Mouse (Mus musculus) liver, postnatal 0 days (tissue): ENCODE data around the gene Ints5. TPM values are rescaled to one million over a fixed set of nuclear protein-coding genes. Genes with fewer than 3 reads are reported as not detected.
A peak's percentile ranks its signal among the peaks of the same experiment; 100 is the strongest.

Experiments
- ATAC-seq: fragments of 200-750 bp; cut with Nextera tagmentation; 2 replicates; pipeline ENCODE4 v1.8.0; 2017; ENCODE audit warnings: mild to moderate bottlenecking, moderate library complexity
- DNase-seq: peaks from one replicate; pipeline ENCODE4 v3.0.0-alpha.2; 2016
- H3K27ac ChIP-seq: fragments of 300-500 bp; sonication (generic); 2 replicates; pipeline ENCODE4 v1.5.1; 2014; ENCODE audit warnings: antibody characterized with exemption, moderate library complexity, mild to moderate bottlenecking, low read depth
- H3K27me3 ChIP-seq: fragments of 300-500 bp; sonication (generic); 2 replicates; pipeline ENCODE4 v1.6.1; 2014; ENCODE audit warnings: low read length, control low read depth, mixed read lengths; ENCODE audit not compliant: insufficient read depth
- H3K36me3 ChIP-seq: fragments of 300-500 bp; sonication (generic); replicated peaks from 2 replicates; pipeline ENCODE4 v1.6.1; 2014; ENCODE audit warnings: mild to moderate bottlenecking, control low read depth, low read length, moderate library complexity, mixed read lengths; ENCODE audit not compliant: insufficient read depth
- H3K4me1 ChIP-seq: fragments of 300-500 bp; sonication (generic); 2 replicates; pipeline ENCODE4 v1.6.1; 2014; ENCODE audit warnings: antibody characterized with exemption, mild to moderate bottlenecking, control low read depth; ENCODE audit not compliant: insufficient read depth
- H3K4me2 ChIP-seq: fragments of 300-500 bp; sonication (generic); 2 replicates; pipeline ENCODE4 v1.6.1; 2014; ENCODE audit warnings: low read depth, mild to moderate bottlenecking, low read length, moderate library complexity, mixed read lengths
- H3K4me3 ChIP-seq: fragments of 300-500 bp; sonication (generic); 2 replicates; pipeline ENCODE4 v1.5.1; 2014; ENCODE audit warnings: low read depth, low read length
- H3K9ac ChIP-seq: fragments of 300-500 bp; sonication (generic); replicated peaks from 2 replicates; pipeline ENCODE4 v1.6.1; 2014; ENCODE audit warnings: mild to moderate bottlenecking, moderate library complexity
- H3K9me3 ChIP-seq: fragments of 300-500 bp; sonication (generic); 2 replicates; pipeline ENCODE4 v1.6.1; 2016; ENCODE audit warnings: mild to moderate bottlenecking, control low read depth, low read length, mixed read lengths
- CTCF ChIP-seq: sonication (generic); IDR thresholded peaks from 2 replicates; pipeline ENCODE4 v1.5.1; 2016; ENCODE audit warnings: antibody characterized with exemption, low read depth
- EP300 ChIP-seq: IDR thresholded peaks from 2 replicates; pipeline ENCODE4 v1.6.1; 2016; ENCODE audit warnings: antibody characterized with exemption, low read depth, mild to moderate bottlenecking
- WGBS: fragments of 180-500 bp; shearing (Covaris S2); extraction: QIAGEN DNeasy Blood & Tissue Kit; methylation state at CpG from one replicate; pipeline ENCODE4 v1.1.7; 2014; ENCODE audit not compliant: insufficient replicate concordance; 5-methylcytosine and 5-hydroxymethylcytosine counted together
- polyA plus RNA-seq: library from polyadenylated mRNA; unstranded; fragments of >200 nt; fragmentation: Nextera tagmentation; extraction: Ambion mirVana; gene quantifications from 2 replicates; pipeline ENCODE4 v1.2.1, GENCODE M21; 2015

Ints5 gene
- polyA plus RNA-seq, 1 experiment from 2014 or later = 12.1 TPM

GRCm38 (mm10) chr19:8930117-8930516 lies 37.3 kb downstream of the Ints5 start:
- TF ChIP-seq EP300 (no peak), CTCF (no peak)
- H3K4me3 ChIP-seq = peak overlapping the region; percentile 72
- peak; percentile 1; the same call in 1 of the 2 replicates for ATAC-seq
- no peaks in the 10 kb centered on the region for H3K9me3 ChIP-seq
- peak overlapping the region; percentile 84 for H3K9ac ChIP-seq
- WGBS = 2% methylated on average over 11 of the region's 11 CpGs
- H3K4me2 ChIP-seq = peak overlapping the region; percentile 93
- no peaks in the 10 kb centered on the region for H3K27me3 ChIP-seq
- DNase-seq = no peak
- peaks cover 28% of the 10 kb centered on the region for H3K4me1 ChIP-seq
- H3K36me3 ChIP-seq = peaks cover 44% of the 10 kb centered on the region
- H3K27ac ChIP-seq = peak overlapping the region; percentile 91

- H3K9ac ChIP-seq = peak overlapping the region; percentile 84; the same call in 1 of the 2 replicates
- peak overlapping the region; percentile 72 for H3K4me3 ChIP-seq
- H3K27me3 ChIP-seq = no peaks in the 10 kb centered on the region
- no peak overlapping the region for H3K27ac ChIP-seq
- H3K36me3 ChIP-seq = peaks cover 43% of the 10 kb centered on the region
- H3K4me1 ChIP-seq = peaks cover 28% of the 10 kb centered on the region
- H3K4me2 ChIP-seq = peak overlapping the region; percentile 93
- DNase-seq (no peak), ATAC-seq (no peak)
- TF ChIP-seq CTCF (no peak), EP300 (no peak)
- no peaks in the 10 kb centered on the region for H3K9me3 ChIP-seq
- 74% methylated on average over 7 of the region's 7 CpGs for WGBS
Measured at GRCm38 (mm10) chr19:8930771-8931170, 38.0 kb downstream of the Ints5 start.

- H3K27me3 ChIP-seq = no peaks in the 10 kb centered on the region
- H3K4me1 ChIP-seq = peaks cover 10% of the 10 kb centered on the region
- 65% methylated on average over 2 of the region's 2 CpGs for WGBS
- no peaks in the 10 kb centered on the region for H3K9me3 ChIP-seq
- H3K4me3 ChIP-seq = no peak overlapping the region
- H3K36me3 ChIP-seq = peaks cover 50% of the 10 kb centered on the region
- no peak overlapping the region for H3K9ac ChIP-seq
- no peak for DNase-seq
- no peak overlapping the region for H3K4me2 ChIP-seq
- H3K27ac ChIP-seq = no peak overlapping the region
- ATAC-seq = no peak
- no peak for TF ChIP-seq EP300
- no peak for TF ChIP-seq CTCF
Measured at GRCm38 (mm10) chr19:8936736-8937135, 43.9 kb downstream of the Ints5 start.

- no peaks in the 10 kb centered on the region for H3K27me3 ChIP-seq
- H3K4me3 ChIP-seq = 0 out of 2 replicates have a peak overlapping the region, but pooled peaks have one; percentile 90
- H3K9ac ChIP-seq = peak overlapping the region; percentile 98
- ATAC-seq (no peak), DNase-seq (no peak)
- H3K9me3 ChIP-seq = no peaks in the 10 kb centered on the region
- no peak overlapping the region for H3K27ac ChIP-seq
- peaks cover 36% of the 10 kb centered on the region for H3K4me1 ChIP-seq
- peaks cover 39% of the 10 kb centered on the region for H3K36me3 ChIP-seq
- WGBS = 83% methylated on average over 15 of the region's 15 CpGs
- no peak overlapping the region for H3K4me2 ChIP-seq
- TF ChIP-seq EP300 = no peak
- no peak for TF ChIP-seq CTCF
Measured at GRCm38 (mm10) chr19:8940526-8941133, 47.8 kb downstream of the Ints5 start.

GRCm38 (mm10) chr19:8941136-8941514 lies 48.3 kb downstream of the Ints5 start:
- ATAC-seq (no peak), DNase-seq (no peak)
- peaks cover 36% of the 10 kb centered on the region for H3K4me1 ChIP-seq
- H3K27ac ChIP-seq = peak overlapping the region; percentile 80
- WGBS = 49% methylated on average over 10 of the region's 10 CpGs
- no peak for TF ChIP-seq EP300
- TF ChIP-seq CTCF = no peak
- peak overlapping the region; percentile 90 for H3K4me3 ChIP-seq
- peak overlapping the region; percentile 77 for H3K4me2 ChIP-seq
- peaks cover 43% of the 10 kb centered on the region for H3K36me3 ChIP-seq
- no peaks in the 10 kb centered on the region for H3K27me3 ChIP-seq
- peak overlapping the region; percentile 98 for H3K9ac ChIP-seq
- H3K9me3 ChIP-seq = no peaks in the 10 kb centered on the region

GRCm38 (mm10) chr19:8941515-8942217 lies 48.9 kb downstream of the Ints5 start, which contains the start of gene Mta2:
TSS of gene Mta2 (plus strand) at chr19:8941875.
- no peaks in the 10 kb centered on the region for H3K9me3 ChIP-seq
- DNase-seq (peak; percentile 97), ATAC-seq (peak; percentile 91)
- WGBS = under 1% methylated on average over 64 of the region's 64 CpGs
- H3K27ac ChIP-seq = peak within 1 kb of the TSS; percentile 99
- H3K4me3 ChIP-seq = peak within 1 kb of the TSS; percentile 90
- no peaks in the 10 kb centered on the region for H3K27me3 ChIP-seq
- H3K36me3 ChIP-seq = peaks cover 43% of the 10 kb centered on the region
- peaks cover 36% of the 10 kb centered on the region for H3K4me1 ChIP-seq
- peak within 1 kb of the TSS; percentile 98 for H3K9ac ChIP-seq
- peak within 1 kb of the TSS; percentile 77 for H3K4me2 ChIP-seq
- TF ChIP-seq CTCF = 0 out of 2 replicates have a peak, but pooled peaks have one; percentile 27
- peak; percentile 49; the same call in 1 of the 2 replicates for TF ChIP-seq EP300
